Mouse (Mus musculus) testis, postnatal 10 days (tissue): ENCODE results near the gene Actrt1.

ENCODE experiments used
- DNase-seq: peaks from one replicate; pipeline ENCODE4 v3.0.0; 2021; ENCODE audit warnings: low spot score

The Actrt1 gene

DNA sequence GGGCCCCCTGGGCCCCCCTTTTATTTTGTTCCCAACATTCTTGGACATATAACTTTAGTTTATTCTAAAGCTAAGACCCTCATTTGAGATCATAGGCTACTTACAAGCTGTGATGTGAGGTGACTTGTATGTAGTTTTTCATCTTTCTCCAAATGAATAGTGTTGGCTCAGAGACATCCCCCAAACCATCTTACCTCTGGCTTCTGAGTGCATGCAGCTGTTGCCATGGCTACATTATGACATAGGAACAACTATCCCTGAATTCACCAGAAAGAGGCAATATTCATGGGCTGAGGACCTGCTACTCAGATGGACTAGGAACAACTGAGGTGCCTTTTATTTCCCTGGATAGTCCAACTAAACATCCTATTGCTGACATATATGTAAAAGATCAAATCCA is at the start of gene Actrt1:
TSS of gene Actrt1 (plus strand) at position 301 of the 400 bp plus-strand sequence.
- no peak for DNase-seq

DNA sequence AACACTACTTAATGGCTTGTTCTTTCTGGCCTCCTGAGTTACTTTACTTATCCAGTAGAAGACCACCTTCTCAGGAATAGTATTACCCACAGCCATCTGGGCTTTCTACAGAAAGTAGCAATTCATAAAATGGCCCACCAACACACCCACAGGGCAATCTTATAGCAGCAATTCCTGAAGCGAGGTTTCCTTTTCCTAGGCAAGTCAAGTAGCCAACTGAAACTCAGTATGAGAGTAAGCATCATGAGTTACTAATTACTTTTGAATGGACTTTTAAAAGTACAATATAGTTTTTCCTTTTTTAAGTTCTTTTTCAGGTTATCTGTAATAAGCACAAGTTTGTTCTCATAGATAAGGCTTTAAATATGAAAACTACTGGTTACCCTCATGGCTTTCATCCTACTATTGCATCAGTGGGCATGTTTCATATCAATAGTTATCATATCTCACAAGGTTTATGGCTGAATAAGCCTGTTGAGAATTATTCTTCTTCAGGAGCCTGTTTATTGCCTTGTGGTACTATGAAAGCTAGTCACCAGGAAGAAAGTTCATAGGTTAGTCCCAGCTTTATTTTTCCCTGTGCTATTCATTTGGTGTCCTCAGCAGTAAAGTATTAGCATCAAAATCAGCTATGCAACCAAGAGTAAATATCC is 2.8 kb downstream of the Actrt1 start:
- DNase-seq: no peak
